Mouse (Mus musculus) MEL (cell line): ENCODE data around the gene Foxp2. TPM values are rescaled to one million over a fixed set of nuclear protein-coding genes. Genes with fewer than 3 reads are reported as not detected.

Experiments used
- DNase-seq: peaks from one replicate; pipeline ENCODE4 v3.0.0; 2011; ENCODE audit warnings: low read depth, low spot score
- H3K27ac ChIP-seq: 2 replicates; pipeline ENCODE4 v1.5.1; 2012; ENCODE audit warnings: low read depth, mild to moderate bottlenecking, control low read depth, low read length, moderate library complexity; ENCODE audit not compliant: control insufficient read depth
- H3K27me3 ChIP-seq, 2 experiments: fragments of 150-350 bp in 1 of 2; sonication (generic) in 1 of 2; 2 replicates each; pipeline ENCODE4 v1.6.1; 2012; ENCODE audit warnings: low read length in 2 of 2, mild to moderate bottlenecking in 2 of 2, improper control_type of control experiment in 1 of 2, moderate library complexity in 1 of 2; ENCODE audit not compliant: insufficient read depth in 2 of 2, control insufficient read depth in 1 of 2
- H3K36me3 ChIP-seq, 2 experiments: 2 replicates each; pipeline ENCODE4 v1.6.1; 2012 to 2014; ENCODE audit warnings: low read length in 2 of 2, improper control_type of control experiment in 1 of 2, inconsistent platforms in 1 of 2, mild to moderate bottlenecking in 1 of 2; ENCODE audit not compliant: insufficient read depth in 2 of 2, control insufficient read depth in 1 of 2
- H3K4me1 ChIP-seq, 2 experiments: fragments of 150-350 bp in 1 of 2; sonication (generic) in 1 of 2; 2 replicates each; pipeline ENCODE4 v1.6.1; 2012; ENCODE audit warnings: low read length in 2 of 2, improper control_type of control experiment in 1 of 2, mild to moderate bottlenecking in 1 of 2; ENCODE audit not compliant: insufficient read depth in 2 of 2, control insufficient read depth in 1 of 2
- H3K4me3 ChIP-seq, 2 experiments: fragments of 150-350 bp in 1 of 2; sonication (generic) in 1 of 2; 2 replicates each; pipeline ENCODE4 v1.5.1; 2012; ENCODE audit warnings: low read depth in 2 of 2, low read length in 2 of 2, mild to moderate bottlenecking in 2 of 2, moderate library complexity in 2 of 2, control low read depth in 1 of 2, improper control_type of control experiment in 1 of 2; ENCODE audit not compliant: control insufficient read depth in 1 of 2, insufficient read depth in 1 of 2
- H3K79me2 ChIP-seq: 2 replicates; pipeline ENCODE4 v1.6.1; 2012; ENCODE audit warnings: mild to moderate bottlenecking, low read length, moderate library complexity; ENCODE audit not compliant: control insufficient read depth, poor library complexity, insufficient read depth
- H3K9ac ChIP-seq: 2 replicates; pipeline ENCODE4 v1.6.1; 2012; ENCODE audit warnings: low read depth, mild to moderate bottlenecking, control low read depth, low read length, moderate library complexity; ENCODE audit not compliant: control insufficient read depth, poor library complexity, severe bottlenecking
- H3K9me3 ChIP-seq: fragments of 150-350 bp; sonication (generic); replicated peaks from 2 replicates; pipeline ENCODE4 v1.6.1; 2012; ENCODE audit warnings: mild to moderate bottlenecking, low read length, improper control_type of control experiment, moderate library complexity; ENCODE audit not compliant: insufficient read depth
- BHLHE40 ChIP-seq: IDR thresholded peaks from 2 replicates; pipeline ENCODE4 v1.6.1; 2012; ENCODE audit warnings: low read depth, mild to moderate bottlenecking, inconsistent platforms, low read length, improper control_type of control experiment, borderline replicate concordance
- CHD1 ChIP-seq: IDR thresholded peaks from 2 replicates; pipeline ENCODE4 v1.6.1; 2012; ENCODE audit warnings: low read depth, mild to moderate bottlenecking, inconsistent platforms, low read length, improper control_type of control experiment
- CHD2 ChIP-seq: IDR thresholded peaks from 2 replicates; pipeline ENCODE4 v1.6.1; 2011; ENCODE audit warnings: low read length, improper control_type of control experiment
- CTCF ChIP-seq, 3 experiments: IDR thresholded peaks in 2 of 3; conservative IDR thresholded peaks in 1 of 3; 2 replicates each; pipeline ENCODE4 v1.5.1; 2011 to 2012; ENCODE audit warnings: low read length in 3 of 3, low read depth in 2 of 3, mild to moderate bottlenecking in 2 of 3, improper control_type of control experiment in 1 of 3, inconsistent platforms in 1 of 3, mixed read lengths in 1 of 3, moderate library complexity in 1 of 3; ENCODE audit not compliant: control insufficient read depth in 1 of 3, insufficient read depth in 1 of 3, poor library complexity in 1 of 3, severe bottlenecking in 1 of 3
- E2F4 ChIP-seq: IDR thresholded peaks from 2 replicates; pipeline ENCODE4 v1.6.1; 2011; ENCODE audit warnings: low read depth, low read length, improper control_type of control experiment, borderline replicate concordance
- ELF1 ChIP-seq: IDR thresholded peaks from 2 replicates; pipeline ENCODE4 v1.6.1; 2014; ENCODE audit warnings: low read depth, mild to moderate bottlenecking, inconsistent platforms, low read length, improper control_type of control experiment, moderate library complexity
- GABPA ChIP-seq: IDR thresholded peaks from 2 replicates; pipeline ENCODE4 v1.6.1; 2012; ENCODE audit warnings: low read depth, mild to moderate bottlenecking, inconsistent platforms, low read length, improper control_type of control experiment, moderate library complexity
- GATA1 ChIP-seq: IDR thresholded peaks from 2 replicates; pipeline ENCODE4 v1.6.1; 2011; ENCODE audit warnings: low read depth, low read length, improper control_type of control experiment
- HCFC1 ChIP-seq: IDR thresholded peaks from 2 replicates; pipeline ENCODE4 v1.6.1; 2012; ENCODE audit warnings: low read depth, mild to moderate bottlenecking, inconsistent platforms, low read length, improper control_type of control experiment, moderate library complexity
- JUND ChIP-seq: IDR thresholded peaks from 2 replicates; pipeline ENCODE4 v1.6.1; 2011; ENCODE audit warnings: low read depth, mild to moderate bottlenecking, improper control_type of control experiment, low read length
- MAFK ChIP-seq: IDR thresholded peaks from 2 replicates; pipeline ENCODE4 v1.6.1; 2011; ENCODE audit warnings: low read depth, mild to moderate bottlenecking, low read length, improper control_type of control experiment, borderline replicate concordance
- MAZ ChIP-seq: IDR thresholded peaks from 2 replicates; pipeline ENCODE4 v1.6.1; 2012; ENCODE audit warnings: low read depth, mild to moderate bottlenecking, inconsistent platforms, low read length, improper control_type of control experiment
- MEF2A ChIP-seq: IDR thresholded peaks from 2 replicates; pipeline ENCODE4 v1.6.1; 2014; ENCODE audit warnings: low read depth, mild to moderate bottlenecking, inconsistent platforms, low read length, improper control_type of control experiment; ENCODE audit not compliant: poor library complexity, insufficient replicate concordance, severe bottlenecking; ENCODE audit errors: extremely low read depth
- MXI1 ChIP-seq: IDR thresholded peaks from 2 replicates; pipeline ENCODE4 v1.6.1; 2011; ENCODE audit warnings: mild to moderate bottlenecking, low read depth, low read length, improper control_type of control experiment
- MYB ChIP-seq: IDR thresholded peaks from 2 replicates; pipeline ENCODE4 v1.6.1; 2011; ENCODE audit warnings: mild to moderate bottlenecking, low read depth, low read length, improper control_type of control experiment
- MYC ChIP-seq: IDR thresholded peaks from 2 replicates; pipeline ENCODE4 v1.6.1; 2011; ENCODE audit warnings: low read depth, mild to moderate bottlenecking, low read length, improper control_type of control experiment, moderate library complexity
- NELFE ChIP-seq: IDR thresholded peaks from 2 replicates; pipeline ENCODE4 v1.6.1; 2011; ENCODE audit warnings: low read depth, low read length, improper control_type of control experiment
- NRF1 ChIP-seq: IDR thresholded peaks from 2 replicates; pipeline ENCODE4 v1.6.1; 2014; ENCODE audit warnings: low read depth, mild to moderate bottlenecking, inconsistent platforms, low read length, improper control_type of control experiment, moderate library complexity; ENCODE audit not compliant: poor library complexity, insufficient read depth, severe bottlenecking
- POLR2A ChIP-seq, 2 experiments: IDR thresholded peaks; 2 replicates each; pipeline ENCODE4 v1.6.1; 2011 to 2012; ENCODE audit warnings: low read length in 2 of 2, mild to moderate bottlenecking in 2 of 2, control low read depth in 1 of 2, improper control_type of control experiment in 1 of 2, low read depth in 1 of 2, moderate library complexity in 1 of 2; ENCODE audit not compliant: control insufficient read depth in 1 of 2, insufficient read depth in 1 of 2, poor library complexity in 1 of 2
- RCOR1 ChIP-seq: IDR thresholded peaks from 2 replicates; pipeline ENCODE4 v1.6.1; 2012; ENCODE audit warnings: low read depth, mild to moderate bottlenecking, inconsistent platforms, low read length, improper control_type of control experiment
- SIN3A ChIP-seq: IDR thresholded peaks from 2 replicates; pipeline ENCODE4 v1.6.1; 2012; ENCODE audit warnings: low read length, improper control_type of control experiment, inconsistent platforms
- SMC3 ChIP-seq: IDR thresholded peaks from 2 replicates; pipeline ENCODE4 v1.6.1; 2011; ENCODE audit warnings: low read depth, low read length, improper control_type of control experiment
- TAL1 ChIP-seq: IDR thresholded peaks from 2 replicates; pipeline ENCODE4 v1.6.1; 2012; ENCODE audit warnings: mild to moderate bottlenecking, inconsistent platforms, low read length, moderate library complexity, mixed read lengths
- TBP ChIP-seq: IDR thresholded peaks from 2 replicates; pipeline ENCODE4 v1.8.0; 2011; ENCODE audit warnings: low read depth, low read length, improper control_type of control experiment
- TCF12 ChIP-seq: IDR thresholded peaks from 2 replicates; pipeline ENCODE4 v1.6.1; 2014; ENCODE audit warnings: low read depth, mild to moderate bottlenecking, inconsistent platforms, low read length, improper control_type of control experiment, moderate library complexity
- ZKSCAN1 ChIP-seq: IDR thresholded peaks from 2 replicates; pipeline ENCODE4 v1.6.1; 2012; ENCODE audit warnings: low read depth, mild to moderate bottlenecking, inconsistent platforms, low read length, improper control_type of control experiment, moderate library complexity
- ZMIZ1 ChIP-seq: IDR thresholded peaks from 2 replicates; pipeline ENCODE4 v1.6.1; 2012; ENCODE audit warnings: low read depth, mild to moderate bottlenecking, inconsistent platforms, low read length, improper control_type of control experiment, moderate library complexity
- ZNF384 ChIP-seq: IDR thresholded peaks from 2 replicates; pipeline ENCODE4 v1.6.1; 2012; ENCODE audit warnings: low read depth, mild to moderate bottlenecking, inconsistent platforms, low read length, improper control_type of control experiment
- polyA plus RNA-seq, 2 experiments: library from polyadenylated mRNA; stranded (reverse) in 1 of 2; unstranded in 1 of 2; fragments of >175 nt in 1 of 2; fragments of >200 nt in 1 of 2; gene quantifications; 2 replicates each; pipeline versions ENCODE4 v1.2.1 to v1.2.4; 2012; ENCODE audit warnings: low replicate concordance in 2 of 2, low read depth in 1 of 2; ENCODE audit not compliant: insufficient read length in 2 of 2, insufficient read depth in 1 of 2, missing spikeins in 1 of 2
- total RNA-seq: library from RNA; depleted of rRNA; stranded (reverse); fragments of 300-350 nt; gene quantifications from 2 replicates; pipeline ENCODE4 v1.2.3, GENCODE M21; 2012

Foxp2 gene
- total and polyA plus RNA-seq, 3 experiments: not detected

DNA sequence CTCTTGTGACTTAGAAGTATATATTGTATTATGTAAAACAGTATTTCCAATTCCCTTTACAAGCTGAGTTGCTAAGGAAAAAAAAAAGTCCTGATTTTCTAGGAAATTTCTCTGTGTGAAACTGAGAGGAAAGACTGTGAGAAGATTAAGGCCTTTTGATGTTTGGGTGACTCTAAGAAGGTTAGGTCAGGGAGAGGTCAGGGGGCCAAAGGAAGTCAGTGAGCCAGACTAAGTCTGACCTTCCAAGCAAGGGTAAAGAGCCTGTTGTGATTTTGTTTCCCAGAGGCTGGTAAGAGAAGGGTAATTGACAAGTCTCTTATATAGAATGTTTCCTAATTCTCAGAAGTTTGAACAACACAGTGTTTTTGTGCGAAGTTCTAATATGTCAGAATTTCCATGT, 162.1 kb downstream of the Foxp2 start:
- Histone ChIP-seq H3K4me1 (no peaks in the 10 kb centered on the region), H3K4me3 (no peak overlapping the region)
- TF ChIP-seq SMC3: no peak
- TF ChIP-seq RCOR1: no peak
- no peak for TF ChIP-seq ZMIZ1
- TF ChIP-seq ELF1: no peak
- no peak for TF ChIP-seq MXI1
- no peak for TF ChIP-seq CHD2
- no peak for TF ChIP-seq SIN3A
- no peak for TF ChIP-seq MYB
- TF ChIP-seq HCFC1: no peak
- TF ChIP-seq CHD1: no peak
- TF ChIP-seq TCF12: no peak
- TF ChIP-seq MEF2A: no peak
- TF ChIP-seq ZNF384: no peak
- no peak for TF ChIP-seq E2F4
- TF ChIP-seq, all 39 proteins: peak for 0
- Histone ChIP-seq H3K27me3 (no peaks in the 10 kb centered on the region), H3K9ac (no peak overlapping the region), H3K79me2 (no peaks in the 10 kb centered on the region), H3K9me3 (no peaks in the 10 kb centered on the region), H3K36me3 (no peaks in the 10 kb centered on the region), H3K27ac (no peak overlapping the region)
- DNase-seq: no peak

DNA sequence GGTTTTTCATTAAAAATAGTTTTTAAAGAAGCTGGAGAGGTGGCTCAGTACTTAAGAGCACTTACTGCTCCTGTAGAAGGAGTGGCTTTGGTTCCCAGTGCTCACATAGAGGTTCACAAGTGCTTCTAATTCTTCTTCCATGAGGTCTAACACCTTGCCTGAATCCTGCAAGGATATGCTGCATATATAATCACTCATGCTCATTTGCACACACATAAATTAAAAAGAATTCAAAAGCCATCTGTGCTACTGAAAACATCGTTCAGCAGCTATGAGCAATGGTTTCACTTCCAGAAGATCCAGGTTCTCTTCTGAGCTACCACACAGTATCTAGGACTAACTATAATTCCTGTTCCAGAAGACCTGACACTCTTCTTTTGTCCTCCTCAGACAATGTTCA, 200.4 kb downstream of the Foxp2 start:
- no peaks in the 10 kb centered on the region for H3K9me3 ChIP-seq
- TF ChIP-seq MAFK: no peak
- TF ChIP-seq BHLHE40: no peak
- TF ChIP-seq E2F4: no peak
- no peak for TF ChIP-seq MYC
- TF ChIP-seq MAZ: no peak
- no peak for TF ChIP-seq CHD1
- TF ChIP-seq POLR2A (IDR thresholded peaks at IDR 0.05; ENCODE audit: control insufficient read depth in 1 of 2, insufficient read depth in 1 of 2, low read depth in 1 of 2, low read length in 2 of 2, poor library complexity in 1 of 2): no peak
- TF ChIP-seq GABPA: no peak
- TF ChIP-seq ZKSCAN1: no peak
- no peak for TF ChIP-seq GATA1
- TF ChIP-seq NRF1: no peak
- TF ChIP-seq CHD2: no peak
- no peak for TF ChIP-seq MEF2A
- TF ChIP-seq TBP: no peak
- TF ChIP-seq NELFE: no peak
- TF ChIP-seq SMC3: no peak
- no peak for TF ChIP-seq JUND
- TF ChIP-seq TAL1: no peak
- no peak for TF ChIP-seq CTCF (IDR thresholded peaks at IDR 0.05 in 2 of 3, conservative IDR thresholded peaks at IDR 0.05 in 1 of 3; ENCODE audit: control insufficient read depth in 1 of 3, insufficient read depth in 1 of 3, low read depth in 2 of 3, low read length in 3 of 3, poor library complexity in 1 of 3, severe bottlenecking in 1 of 3)
- TF ChIP-seq, all 39 proteins: peak for 0
- no peaks in the 10 kb centered on the region for H3K27me3 ChIP-seq
- no peaks in the 10 kb centered on the region for H3K36me3 ChIP-seq
- no peak overlapping the region for H3K9ac ChIP-seq
- no peaks in the 10 kb centered on the region for H3K4me1 ChIP-seq
- H3K79me2 ChIP-seq: no peaks in the 10 kb centered on the region
- no peak for DNase-seq
- no peak overlapping the region for H3K27ac ChIP-seq
- H3K4me3 ChIP-seq: no peak overlapping the region
